Mouse (Mus musculus) bone marrow, adult 2 months (tissue): ENCODE data around the gene Aunip. TPM values are rescaled to one million over a fixed set of nuclear protein-coding genes. Genes with fewer than 3 reads are reported as not detected.

Experiments used
- H3K27ac ChIP-seq: fragments of 200-500 bp; 2 replicates; pipeline ENCODE4 v1.5.1; 2012; ENCODE audit warnings: low read depth, mild to moderate bottlenecking, control low read depth, inconsistent platforms, low read length; ENCODE audit not compliant: control insufficient read depth, poor library complexity, insufficient read depth
- H3K4me1 ChIP-seq: fragments of 200-500 bp; 2 replicates; pipeline ENCODE4 v1.6.1; 2011; ENCODE audit warnings: low read length; ENCODE audit not compliant: control insufficient read depth, insufficient read depth
- H3K4me3 ChIP-seq: fragments of 200-500 bp; replicated peaks from 2 replicates; pipeline ENCODE3; 2011; ENCODE audit warnings: mild to moderate bottlenecking, low read depth, low read length, control low read depth; ENCODE audit not compliant: control insufficient read depth
- CTCF ChIP-seq: fragments of 200-500 bp; IDR thresholded peaks from 2 replicates; pipeline ENCODE4 v1.5.1; 2011; ENCODE audit warnings: low read length, control low read depth; ENCODE audit not compliant: control insufficient read depth, insufficient read depth
- POLR2A ChIP-seq: fragments of 200-500 bp; IDR thresholded peaks from 2 replicates; pipeline ENCODE4 v1.6.1; 2011; ENCODE audit warnings: low read depth, mild to moderate bottlenecking, control low read depth, low read length, borderline replicate concordance; ENCODE audit not compliant: control insufficient read depth
- WGBS: fragments of 180-500 bp; shearing (Covaris S2); methylation state at CpG from one replicate; pipeline ENCODE4 v1.1.7; 2018; 5-methylcytosine and 5-hydroxymethylcytosine counted together
- polyA plus RNA-seq: library from polyadenylated mRNA; stranded (reverse); fragments of >200 nt; gene quantifications from 2 replicates; pipeline ENCODE4 v1.2.4, GENCODE M21; 2011; ENCODE audit warnings: low replicate concordance; ENCODE audit not compliant: missing spikeins, insufficient read depth, insufficient read length

Gene Aunip
- polyA plus RNA-seq: 9.5 and 13.9 TPM in 2 replicates

GRCm38 (mm10) chr4:134510845-134511411 lies at the start of gene Aunip:
TSS of gene Aunip (plus strand) at chr4:134510999.
- TF ChIP-seq CTCF (no peak), POLR2A (peak; percentile 81; the same call in 1 of the 2 replicates)
- under 1% methylated on average over 42 of the region's 42 CpGs for WGBS
- Histone ChIP-seq H3K4me1 (peaks cover 1% of the 10 kb centered on the region; the same call in 1 of the 2 replicates), H3K27ac (peak within 1 kb of the TSS; percentile 75), H3K4me3 (peak within 1 kb of the TSS; percentile 90)

GRCm38 (mm10) chr4:134461252-134461651 lies 49.5 kb upstream of the Aunip start:
- Histone ChIP-seq H3K4me1 (peaks cover 3% of the 10 kb centered on the region; the same call in 1 of the 2 replicates), H3K27ac (no peak overlapping the region), H3K4me3 (no peak overlapping the region)
- TF ChIP-seq CTCF (no peak), POLR2A (no peak)
- WGBS: 75% methylated on average over 5 of the region's 5 CpGs

GRCm38 (mm10) chr4:134465789-134466188 lies 45.0 kb upstream of the Aunip start:
- TF ChIP-seq POLR2A: no peak
- TF ChIP-seq CTCF: no peak
- peaks cover 2% of the 10 kb centered on the region for H3K4me1 ChIP-seq
- WGBS: 88% methylated on average over 12 of the region's 12 CpGs
- no peak overlapping the region for H3K27ac ChIP-seq
- no peak overlapping the region for H3K4me3 ChIP-seq

- TF ChIP-seq POLR2A (no peak), CTCF (no peak)
- Histone ChIP-seq H3K4me1 (peaks cover 2% of the 10 kb centered on the region), H3K4me3 (no peak overlapping the region), H3K27ac (no peak overlapping the region)
- 64% methylated on average over 11 of the region's 11 CpGs for WGBS
These were observed 44.2 kb upstream of the Aunip start for GRCm38 (mm10) chr4:134466381-134467262.

GRCm38 (mm10) chr4:134467435-134468214 lies 43.2 kb upstream of the Aunip start:
- no peak overlapping the region for H3K27ac ChIP-seq
- peak overlapping the region; percentile 84 for H3K4me3 ChIP-seq
- peaks cover 2% of the 10 kb centered on the region for H3K4me1 ChIP-seq
- WGBS: under 1% methylated on average over 31 of the region's 31 CpGs
- no peak for TF ChIP-seq POLR2A
- TF ChIP-seq CTCF: no peak

- TF ChIP-seq CTCF (no peak), POLR2A (peak; percentile 99)
- Histone ChIP-seq H3K4me1 (peaks cover 2% of the 10 kb centered on the region), H3K27ac (peak within 1 kb of the TSS; percentile 89), H3K4me3 (peak within 1 kb of the TSS; percentile 84)
- under 1% methylated on average over 31 of the region's 31 CpGs for WGBS
These were observed 42.6 kb upstream of the Aunip start, which contains the start of gene Stmn1 for GRCm38 (mm10) chr4:134468215-134468575. TSS of gene Stmn1 (plus strand) at chr4:134468320.

GRCm38 (mm10) chr4:134468578-134469266 lies 42.1 kb upstream of the Aunip start:
- WGBS: under 1% methylated on average over 68 of the region's 68 CpGs

More at GRCm38 (mm10) chr4:134468578-134469266, 42.1 kb upstream of the Aunip start:
- Histone ChIP-seq H3K4me1 (peaks cover 2% of the 10 kb centered on the region), H3K27ac (peak overlapping the region; percentile 89), H3K4me3 (peak overlapping the region; percentile 84)
- TF ChIP-seq POLR2A: peak; percentile 49; the same call in 1 of the 2 replicates
- TF ChIP-seq CTCF: no peak
